Mouse (Mus musculus): Measurements from ENCODE around the gene Fap.

GRCm38 (mm10) chr2:62503326-62503725 lies 70.5 kb downstream of the Fap start:
- TF ChIP-seq FLI1 (IDR thresholded peaks at IDR 0.05; ENCODE audit: low read length) (no peak), GATA1 (IDR thresholded peaks at IDR 0.05; ENCODE audit: borderline replicate concordance, low read length) (no peak)
